Mouse (Mus musculus) cerebellum, adult 11 months (tissue): ENCODE measurements around the gene Nat10.

Experiments used
- DNase-seq: peaks from one replicate; pipeline ENCODE4 v3.0.0; 2022

The Nat10 gene

DNA sequence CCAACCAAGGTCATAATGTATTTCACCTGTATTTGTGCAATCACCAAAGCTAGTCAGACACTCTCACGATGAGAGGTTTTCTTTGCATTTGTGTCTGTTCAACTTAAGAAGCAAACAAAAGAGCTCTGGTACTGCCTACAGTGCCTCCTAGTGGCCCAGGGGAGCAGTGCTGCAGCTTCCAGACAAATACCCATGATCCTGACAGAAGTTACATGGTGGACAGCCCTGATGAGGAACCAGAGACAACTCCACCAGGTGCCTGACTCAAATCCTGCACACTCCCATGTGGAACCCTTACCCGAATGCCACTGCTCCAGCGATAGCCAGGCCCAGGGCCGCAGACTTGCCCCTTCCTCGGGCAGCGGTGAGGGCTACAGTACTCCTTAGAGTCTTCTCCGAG, 17.1 kb downstream of the Nat10 start:
- peak; percentile 37 for DNase-seq

DNA sequence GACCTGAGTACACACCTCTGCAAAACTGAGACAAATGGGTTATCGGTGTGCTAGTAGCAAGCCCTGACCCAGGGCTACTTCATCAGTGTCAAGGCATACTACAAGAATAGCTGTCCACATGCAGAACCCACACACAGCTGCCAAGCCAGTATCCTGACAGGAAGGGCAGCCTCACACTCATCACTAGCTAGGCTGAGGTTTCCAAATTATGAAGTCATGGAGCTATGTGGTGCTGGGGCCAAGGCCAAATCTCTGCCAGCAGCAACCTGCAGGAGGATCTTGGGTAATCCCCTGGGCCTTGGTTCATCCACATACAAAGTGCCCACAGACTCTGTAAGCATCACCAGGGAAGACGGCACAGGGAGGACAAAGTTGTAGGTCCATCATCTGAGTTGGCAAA, 17.5 kb downstream of the Nat10 start:
- DNase-seq, result no peak

DNA sequence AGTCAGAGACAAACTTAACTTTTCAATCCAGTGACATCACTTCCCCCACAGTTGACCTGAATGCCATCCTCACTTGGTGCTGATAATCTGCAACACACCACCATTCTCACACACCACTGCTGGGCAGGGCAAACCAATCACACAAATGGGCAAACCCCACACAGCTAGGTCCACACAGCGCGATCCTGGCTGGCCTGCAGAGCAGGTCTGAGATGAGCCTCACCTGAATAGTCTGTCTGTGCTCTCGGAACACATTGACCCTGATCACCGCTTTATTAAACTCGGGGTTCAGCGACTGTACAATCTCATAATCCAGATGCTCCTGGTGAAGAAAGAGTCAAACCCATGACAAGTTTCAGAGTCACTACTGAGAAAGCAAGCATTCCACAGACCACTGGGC, 18.2 kb downstream of the Nat10 start:
- no peak for DNase-seq

DNA sequence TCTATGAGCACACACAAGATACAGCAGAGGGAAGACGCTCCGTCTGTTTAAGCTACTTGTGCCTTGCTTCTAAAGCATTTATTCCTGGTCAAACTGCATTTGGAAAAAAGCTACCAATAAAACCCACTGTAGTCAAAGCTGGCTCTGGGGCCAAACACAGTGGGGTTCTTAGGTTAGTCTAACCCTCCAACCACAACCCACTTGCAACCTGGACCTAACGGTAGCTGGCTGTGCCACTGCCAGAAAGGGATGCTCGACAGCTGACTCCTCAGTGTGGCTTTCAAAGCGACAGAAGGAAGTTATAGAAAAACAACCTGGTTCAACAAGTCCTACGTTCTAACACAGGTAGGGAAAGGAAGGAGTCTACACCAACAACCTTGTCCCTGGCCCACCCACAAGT, 29.6 kb downstream of the Nat10 start:
- DNase-seq, result no peak

DNA sequence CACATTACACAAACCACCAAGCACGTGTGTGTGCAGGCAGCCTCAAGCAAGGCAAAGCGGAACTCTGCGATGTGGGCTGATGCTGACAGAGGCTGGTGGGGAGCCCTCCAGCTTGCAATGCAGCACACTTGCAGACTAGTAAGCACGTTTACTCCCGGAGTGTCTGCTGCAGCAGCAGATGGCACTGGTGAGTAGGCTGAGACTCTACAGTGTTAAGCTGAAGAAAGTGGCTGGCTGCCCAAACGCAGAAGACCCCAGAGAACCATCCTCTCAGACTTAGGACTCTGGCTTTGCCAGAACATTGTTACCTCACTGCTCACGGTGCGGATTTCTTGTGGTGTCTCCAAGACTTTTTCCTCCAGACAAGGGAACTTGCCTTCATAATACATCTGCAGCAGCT, 30.1 kb downstream of the Nat10 start:
- no peak for DNase-seq

DNA sequence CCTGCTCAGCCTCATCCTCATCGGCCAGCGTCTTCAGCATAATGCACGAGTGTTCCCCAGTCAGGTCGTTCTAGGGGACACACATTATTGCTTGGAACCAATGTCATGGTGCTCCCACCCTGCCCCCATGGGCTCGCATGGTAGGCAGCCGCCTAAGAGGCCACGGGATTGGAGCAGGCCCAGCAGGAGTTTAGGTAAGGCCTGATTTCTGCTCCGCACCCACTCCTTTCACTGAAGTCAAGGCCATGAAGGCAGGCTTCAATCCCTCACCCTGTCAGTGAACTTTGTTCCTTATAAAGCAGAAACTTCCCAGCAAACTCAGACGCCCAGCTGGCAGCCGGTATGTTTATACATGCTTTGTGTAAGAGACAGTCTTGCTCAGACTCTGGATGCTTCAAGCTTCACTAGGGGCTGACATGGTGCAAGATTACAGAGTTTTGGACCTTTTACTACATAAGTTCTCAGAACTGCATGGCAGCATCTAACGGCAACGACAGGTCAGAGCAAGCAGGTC, 33.0 kb downstream of the Nat10 start:
- no peak for DNase-seq

DNA sequence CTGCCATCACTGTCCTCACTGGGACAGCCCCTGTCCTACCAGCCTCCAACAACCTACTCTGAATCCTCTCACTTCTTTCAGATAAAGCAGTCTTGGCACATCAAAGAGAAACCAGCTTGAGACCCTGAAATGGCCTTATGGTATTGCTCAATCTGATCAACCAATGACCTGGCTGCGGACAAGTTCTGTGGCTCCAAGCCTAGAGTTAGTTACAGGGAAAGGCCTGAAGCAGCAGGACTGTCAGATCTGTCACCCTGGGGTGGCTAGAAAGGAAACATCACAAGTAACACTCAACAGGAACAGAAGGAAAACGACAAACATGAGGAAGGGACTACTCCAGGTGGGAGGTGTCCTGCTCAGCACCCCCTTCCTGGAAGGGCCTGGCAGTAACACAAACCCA, 36.5 kb downstream of the Nat10 start:
- no peak for DNase-seq

DNA sequence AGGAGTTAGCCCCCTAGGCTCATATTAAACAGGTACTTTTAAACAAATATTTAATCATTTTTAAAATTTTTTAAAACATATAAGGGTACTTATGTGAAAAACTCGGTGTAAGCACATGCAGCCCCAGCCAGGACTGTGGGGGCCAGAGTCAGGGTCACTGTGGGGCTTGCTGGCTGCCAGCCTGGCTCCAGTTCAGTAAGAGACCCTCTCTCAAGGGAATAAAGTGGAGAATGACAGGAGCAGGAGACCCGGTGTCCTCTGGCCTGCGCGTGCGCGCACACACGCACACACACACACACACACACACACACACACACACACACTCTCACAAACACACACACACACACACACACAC, 41.8 kb downstream of the Nat10 start:
- no peak for DNase-seq

DNA sequence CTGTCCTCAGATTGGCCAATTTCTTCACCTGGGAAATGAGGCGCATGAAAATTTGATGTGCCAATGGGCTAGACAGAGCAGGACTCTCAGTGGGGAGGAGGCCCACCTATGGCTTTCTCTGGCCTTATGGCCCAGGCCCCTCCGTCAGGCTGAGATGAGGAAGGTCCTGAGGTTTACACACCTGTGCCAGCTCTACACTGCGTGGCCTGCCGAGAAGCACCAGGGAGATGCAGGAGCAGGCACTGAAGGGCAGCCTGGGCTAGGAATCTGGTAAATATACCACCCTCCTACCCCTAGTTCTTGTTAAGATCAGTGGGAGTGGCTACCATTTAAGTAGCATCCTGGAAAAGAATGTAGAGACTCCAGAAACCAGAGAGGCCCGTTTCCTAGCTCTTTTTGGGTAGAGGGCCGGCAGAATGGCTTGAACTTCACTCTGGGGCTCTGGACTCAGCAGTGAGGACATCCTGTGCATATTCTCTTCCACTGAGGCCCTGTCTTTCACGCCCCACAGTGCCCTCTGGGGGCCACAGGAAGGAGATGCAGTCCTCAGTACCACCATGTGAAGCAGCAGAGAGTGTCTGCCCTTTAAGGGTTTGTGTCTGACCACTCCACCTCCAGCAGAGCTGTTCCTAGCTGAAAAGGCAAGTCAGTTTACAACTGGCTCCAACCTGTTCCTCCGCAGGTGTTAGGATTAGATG, 42.3 kb downstream of the Nat10 start:
- peak; percentile 47 for DNase-seq

DNA sequence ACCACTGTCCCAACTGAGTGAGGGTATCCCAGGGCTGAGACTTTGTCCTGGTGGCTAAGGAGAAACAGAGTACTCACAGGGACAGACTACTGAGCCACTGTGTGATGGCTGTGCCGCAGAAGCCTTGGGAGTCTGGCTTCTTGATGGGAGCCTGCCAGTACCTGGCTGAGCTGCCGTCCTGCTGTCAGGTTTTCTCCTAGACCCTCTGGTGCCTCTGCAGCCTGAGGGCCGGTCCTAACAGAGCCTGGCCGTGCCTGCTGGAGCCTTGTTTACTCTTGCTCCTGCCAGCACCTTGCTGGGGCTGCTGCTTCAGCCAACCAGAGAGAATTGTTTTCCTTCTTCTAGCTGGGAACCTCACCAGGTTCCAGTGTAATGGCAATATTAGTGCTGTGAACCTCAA, 46.7 kb downstream of the Nat10 start:
- no peak for DNase-seq

DNA sequence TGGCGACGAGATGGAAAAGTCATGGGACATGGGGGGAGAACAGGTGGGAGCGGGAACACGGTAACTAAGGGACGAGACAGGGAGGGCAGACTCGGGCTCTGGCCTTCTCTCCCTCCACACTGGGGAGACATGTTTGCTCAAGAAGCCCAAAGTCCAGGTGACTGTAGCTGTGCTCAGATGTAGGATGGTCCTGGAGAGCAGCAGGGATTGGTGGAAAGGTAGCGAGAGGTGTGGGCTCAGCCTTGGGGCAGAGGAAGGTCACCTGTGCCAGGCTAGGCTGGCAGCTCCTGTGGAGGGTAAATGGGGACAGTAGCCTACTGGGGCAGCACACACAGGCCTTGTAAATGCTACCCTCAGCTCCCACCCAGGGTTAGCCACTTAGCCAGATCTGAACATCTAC, 47.2 kb downstream of the Nat10 start:
- DNase-seq, result no peak

DNA sequence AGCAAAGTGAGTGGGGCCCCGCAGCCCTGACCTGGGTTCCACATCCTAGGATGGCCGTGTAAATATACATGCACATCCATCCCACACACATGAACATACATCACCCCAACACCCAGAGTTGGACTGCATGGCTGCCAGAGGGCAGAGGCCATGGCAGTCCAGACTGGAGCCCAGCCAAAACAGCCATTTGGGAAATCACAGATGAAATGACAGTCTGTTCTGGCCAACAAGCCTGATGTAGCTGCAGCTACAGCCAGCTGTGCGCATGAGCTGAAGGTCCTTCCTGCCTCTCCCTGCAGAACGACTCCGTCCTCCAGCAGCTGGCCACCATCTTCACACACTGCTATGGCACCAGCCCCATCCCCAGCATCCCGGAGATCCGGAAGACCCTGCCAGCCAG, 50.2 kb downstream of the Nat10 start:
- no peak for DNase-seq

DNA sequence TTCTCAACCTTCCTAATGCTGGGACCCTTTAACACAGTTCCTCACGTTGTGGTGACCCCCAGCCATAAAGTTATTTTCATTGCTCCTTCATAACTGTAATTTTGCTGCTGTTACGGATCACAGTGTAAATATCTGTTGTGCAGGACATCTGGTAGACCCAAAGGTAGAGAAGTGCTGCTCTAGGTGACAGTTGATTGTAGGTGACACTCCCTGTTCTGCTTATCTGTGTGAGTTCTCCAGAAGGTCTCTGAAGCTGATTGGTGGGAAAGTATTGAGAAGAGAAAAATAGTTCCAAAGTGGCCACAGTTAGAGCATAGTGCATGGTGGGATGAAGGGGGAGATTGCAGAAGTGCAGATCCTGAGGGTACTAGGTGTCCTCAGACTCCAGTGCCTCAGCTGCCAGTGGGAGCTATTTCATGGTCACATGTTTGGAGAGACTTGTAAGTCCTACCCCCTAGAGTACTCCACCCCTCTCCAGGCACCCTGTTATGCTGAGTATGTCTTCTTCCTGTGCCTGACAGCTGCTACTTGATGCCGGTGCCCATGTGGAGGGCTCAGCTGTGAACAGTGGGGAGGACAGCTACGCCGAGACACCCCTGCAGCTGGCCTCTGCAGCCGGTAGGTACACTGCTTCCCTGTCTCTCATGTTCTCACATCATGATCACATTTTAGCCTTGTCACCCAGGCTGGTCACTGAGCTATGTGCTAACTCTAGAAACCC, 53.9 kb downstream of the Nat10 start:
- no peak for DNase-seq

DNA sequence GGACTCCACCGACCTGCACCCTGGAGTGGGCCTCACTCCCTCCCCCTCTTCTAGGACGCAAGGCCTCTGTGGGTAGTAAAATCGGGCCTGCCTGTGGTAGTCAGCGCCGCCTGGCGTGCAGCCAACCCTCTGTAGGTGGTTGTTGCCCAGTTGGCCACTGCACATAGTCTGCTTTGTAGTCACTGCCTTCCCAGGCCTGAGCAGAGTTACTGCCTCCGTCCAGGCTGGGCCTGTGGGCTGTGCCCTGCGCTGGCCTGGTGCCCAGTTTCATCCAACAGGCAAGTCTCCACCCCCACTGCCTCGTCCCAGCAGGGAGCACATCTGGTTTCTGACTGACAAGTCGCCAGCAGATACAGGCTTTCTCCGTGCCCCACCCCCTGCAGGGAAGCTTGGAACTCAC, 54.8 kb downstream of the Nat10 start:
- peak; percentile 20 for DNase-seq

DNA sequence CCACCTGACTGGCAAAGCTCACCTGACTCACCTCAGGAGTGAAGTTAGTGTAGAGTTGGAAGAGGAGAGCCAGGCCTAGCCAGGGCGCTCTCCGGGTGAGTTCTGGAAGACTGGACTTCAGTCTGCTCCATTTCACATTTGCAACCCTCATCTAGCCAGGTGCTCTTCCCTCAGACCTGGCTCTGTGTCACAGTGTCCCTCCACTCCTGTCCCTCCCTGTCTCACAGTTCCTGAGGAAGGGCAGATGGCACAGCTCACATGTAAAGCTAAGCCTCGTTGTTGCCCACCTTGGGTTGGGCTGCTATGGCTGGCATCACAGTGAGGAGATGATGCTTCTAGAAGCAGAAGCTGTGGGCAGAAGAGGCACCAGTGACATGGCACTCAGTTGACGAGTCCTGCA, 55.2 kb downstream of the Nat10 start:
- no peak for DNase-seq

DNA sequence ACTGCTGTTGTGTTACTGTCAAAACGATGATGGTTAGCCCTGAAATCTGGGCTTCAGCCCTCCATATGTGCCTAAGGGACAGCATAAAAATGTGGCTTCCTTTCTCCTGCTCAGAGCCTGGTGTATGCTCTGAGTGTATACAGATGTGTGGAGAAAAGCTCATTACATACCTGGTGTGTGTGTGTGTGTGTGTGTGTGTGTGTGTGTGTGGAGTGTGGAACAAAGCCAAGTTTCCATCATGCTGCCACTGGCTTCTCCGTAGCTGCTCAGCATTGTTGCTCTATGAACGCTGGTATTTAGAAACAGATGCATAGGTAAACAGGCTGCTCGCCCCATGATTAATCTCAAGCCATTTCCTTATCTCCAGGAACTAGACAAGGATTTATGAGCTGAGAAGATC, 57.2 kb downstream of the Nat10 start:
- no peak for DNase-seq

DNA sequence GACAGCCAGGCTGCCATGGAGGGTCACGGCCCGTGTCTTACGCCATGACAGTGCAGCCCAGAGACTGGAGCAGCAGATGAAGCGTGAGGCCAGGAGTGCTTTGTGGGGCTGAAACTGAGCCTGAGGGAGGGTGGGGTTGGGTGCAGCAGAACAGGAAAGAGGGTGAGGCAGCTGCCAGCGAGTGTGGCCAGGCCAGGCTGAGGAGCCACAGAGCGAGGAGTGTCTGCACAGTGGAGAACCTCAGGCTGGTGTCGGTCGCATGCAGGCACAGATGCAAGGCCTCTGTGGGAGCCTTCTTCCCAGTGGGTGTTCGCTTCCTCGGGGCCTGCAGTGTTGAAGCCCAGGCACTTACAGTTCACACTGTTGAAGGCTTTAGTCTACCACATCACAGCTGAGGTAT, 57.7 kb downstream of the Nat10 start:
- DNase-seq, result no peak

DNA sequence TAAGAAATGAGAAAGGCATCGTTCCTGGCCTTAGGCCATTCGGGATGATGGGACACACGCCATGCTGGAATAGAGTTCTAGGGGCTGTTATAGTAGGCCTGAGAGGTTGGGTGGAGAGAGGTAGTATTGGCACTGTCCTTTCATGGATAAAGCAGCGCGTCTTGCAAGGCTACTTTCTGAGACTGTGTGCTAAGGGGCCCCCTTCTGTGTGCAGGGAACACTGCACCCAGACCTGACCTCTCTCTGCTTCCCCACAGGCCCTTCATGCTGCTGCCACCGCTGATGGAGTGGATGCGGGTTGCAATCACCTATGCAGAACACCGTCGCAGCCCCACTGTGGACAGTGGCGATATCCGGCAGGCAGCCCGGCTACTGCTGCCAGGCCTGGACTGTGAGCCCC, 60.6 kb downstream of the Nat10 start:
- DNase-seq, result no peak

DNA sequence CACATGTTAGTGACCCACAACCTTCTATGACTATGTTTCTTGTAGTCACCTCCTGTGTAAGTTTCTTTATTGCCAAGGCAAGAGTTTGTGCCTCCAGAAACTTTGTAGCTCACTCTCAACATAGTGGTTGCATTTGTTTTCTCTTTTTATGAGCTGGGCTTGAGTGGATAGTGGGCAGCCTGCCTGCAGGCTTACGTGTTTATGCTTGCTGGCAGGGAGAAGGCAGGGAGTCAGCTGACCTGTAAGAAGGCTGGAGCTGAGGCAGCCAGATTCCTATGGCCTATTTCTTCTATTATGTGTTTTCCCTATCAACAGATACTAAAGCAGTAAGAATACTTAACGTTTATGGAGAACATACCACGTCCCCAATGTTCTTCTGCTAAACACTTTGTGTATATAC, 64.9 kb downstream of the Nat10 start:
- no peak for DNase-seq

DNA sequence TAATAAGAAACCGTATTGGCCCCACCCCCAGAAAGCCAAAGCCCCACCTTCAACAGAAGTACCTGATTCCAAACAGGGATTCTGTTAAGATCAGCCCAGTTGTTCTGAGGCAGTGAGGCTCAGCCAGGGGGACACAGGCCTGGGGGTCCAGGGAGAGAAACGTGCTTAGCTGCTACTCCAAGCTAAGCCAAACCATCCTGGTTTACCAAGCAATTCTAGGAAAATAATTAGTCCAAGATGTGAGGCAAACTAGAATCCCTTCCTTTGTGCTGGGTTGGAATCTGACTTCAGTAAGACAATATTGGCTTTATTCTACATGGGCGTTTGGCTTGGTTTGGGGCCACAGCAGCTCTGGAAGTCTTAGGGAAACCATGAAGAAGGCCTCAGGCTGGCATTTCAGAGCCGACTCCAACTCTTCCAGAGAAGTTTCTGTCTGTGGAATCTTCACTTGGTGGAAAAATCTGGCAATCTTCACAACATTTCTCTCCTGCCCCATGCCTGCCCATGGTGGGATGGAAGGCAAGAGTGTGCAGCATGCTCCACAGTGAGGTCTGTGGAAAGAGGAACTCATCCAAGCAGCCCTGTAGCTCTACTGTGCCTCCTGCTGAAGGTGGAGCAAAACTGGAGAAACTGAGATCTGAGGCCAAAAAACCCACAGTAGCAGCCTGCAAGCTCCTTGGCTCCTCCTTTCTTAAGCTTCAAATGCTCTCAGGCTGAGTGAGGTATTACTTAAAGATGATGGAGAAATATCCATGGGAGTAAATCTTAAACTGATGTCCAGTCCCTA, 66.1 kb downstream of the Nat10 start:
- DNase-seq, result no peak

DNA sequence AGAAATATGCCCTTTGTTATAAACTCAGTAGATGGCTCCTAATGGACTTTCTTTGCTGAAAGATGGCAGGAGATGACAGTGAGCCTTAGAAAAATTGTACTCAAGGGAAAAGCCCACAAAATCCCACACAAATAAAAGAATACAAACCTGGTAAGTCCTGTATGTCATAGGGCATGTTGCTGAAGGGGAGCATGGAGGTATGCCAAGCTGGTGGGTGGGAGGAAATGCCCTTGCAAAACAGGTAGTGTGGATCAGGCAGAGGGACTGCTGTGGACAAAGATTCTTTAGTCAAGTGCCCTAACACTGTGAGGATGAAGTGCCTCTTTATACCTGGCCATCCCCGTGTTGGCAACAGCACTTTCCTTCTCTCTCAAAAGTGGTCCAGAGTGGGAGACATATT, 68.3 kb downstream of the Nat10 start:
- DNase-seq, result no peak

DNA sequence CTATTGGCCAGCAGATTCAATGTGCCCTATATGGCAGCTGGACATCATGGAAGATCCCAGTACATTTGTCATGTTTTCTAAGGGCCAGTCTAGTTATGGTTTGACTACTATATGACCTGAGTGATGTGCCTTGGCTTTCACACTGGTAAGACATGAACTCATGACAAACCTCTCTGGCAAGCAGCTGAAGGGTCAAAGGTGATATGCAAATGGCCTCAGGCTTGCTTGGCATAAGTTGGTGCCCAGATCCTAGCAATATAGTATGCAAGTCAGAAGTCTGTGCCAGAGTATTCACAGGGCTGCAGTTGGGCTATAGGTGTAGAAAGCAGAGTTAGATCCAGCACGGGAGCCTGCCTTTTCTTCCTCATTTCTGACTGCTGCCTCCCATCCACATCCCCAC, 69.8 kb downstream of the Nat10 start:
- DNase-seq, result no peak

DNA sequence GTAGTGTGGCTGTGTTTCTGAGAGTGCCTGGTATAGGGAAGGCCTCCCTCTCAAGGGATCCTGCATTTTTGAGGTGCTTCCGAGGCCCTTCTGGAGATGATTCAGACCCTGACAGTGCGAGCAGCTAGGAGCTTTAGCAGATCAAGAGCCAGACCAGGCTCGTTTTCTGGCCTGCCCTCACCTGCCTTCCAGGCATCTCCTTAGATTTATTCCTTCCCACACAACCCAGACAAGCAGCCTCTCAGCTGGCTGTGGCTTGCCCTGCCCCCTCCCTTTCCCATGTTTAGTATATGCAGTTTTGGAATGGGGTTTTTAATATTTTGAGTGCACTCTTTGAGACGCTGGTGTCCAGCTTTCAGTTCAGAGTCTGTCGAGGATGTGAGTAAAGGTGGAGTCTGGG, 70.2 kb downstream of the Nat10 start:
- no peak for DNase-seq

DNA sequence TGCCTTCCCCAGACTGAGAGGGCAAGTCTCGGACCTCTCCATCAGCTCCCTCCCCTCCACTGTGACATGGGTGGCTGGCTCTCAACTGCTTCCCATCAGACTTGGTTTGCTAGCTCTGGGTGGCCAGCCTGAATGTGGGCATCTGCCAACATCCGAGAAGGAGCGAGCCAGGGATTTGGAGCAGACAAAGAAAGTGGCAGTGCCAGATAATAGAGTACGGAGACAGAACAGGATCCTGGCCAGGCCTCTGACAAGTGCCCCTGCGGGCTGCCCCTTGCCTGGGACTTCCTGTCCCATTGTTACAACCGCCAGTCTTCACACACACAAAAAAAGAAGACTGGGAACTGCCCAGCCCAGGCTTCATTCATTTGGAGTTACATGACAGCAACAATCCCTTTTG, 70.6 kb downstream of the Nat10 start:
- peak; percentile 20 for DNase-seq
